Mouse (Mus musculus) CD4-positive, CD25-positive, alpha-beta regulatory T cell, adult 9 weeks (primary cell): ENCODE results near the gene Vti1a. TPM values are rescaled to one million over a fixed set of nuclear protein-coding genes. Genes with fewer than 3 reads are reported as not detected.

Source experiments
- polyA plus RNA-seq: library from polyadenylated mRNA; unstranded; fragments of 100-300 nt; shearing (Covaris generic); gene quantifications from one replicate; pipeline ENCODE4 v1.2.1, GENCODE M21; 2017

Vti1a gene
- 69.9 TPM for polyA plus RNA-seq

GRCm38 (mm10) chr19:55316109-55316714 lies at the start of gene Vti1a:
Gene Vti1a (plus strand): TSS chr19:55316295.

GRCm38 (mm10) chr19:55315452-55316108 lies 515 bp upstream of the Vti1a start, which contains the start of gene Zdhhc6:
Gene Zdhhc6 (minus strand): TSS chr19:55316032.

Other genes starting within 250 kb of the Vti1a start
- gene Gpam, start 189.1 kb upstream of the Vti1a start, polyA plus RNA-seq, result 1.7 TPM
- not detected for gene Tectb, start 135.6 kb upstream of the Vti1a start, polyA plus RNA-seq
- 0.30 TPM for gene Gucy2g, start 75.1 kb upstream of the Vti1a start, polyA plus RNA-seq
- 158 TPM for gene Acsl5, start 64.4 kb upstream of the Vti1a start, polyA plus RNA-seq
- 79.5 TPM for gene Zdhhc6, start 263 bp upstream of the Vti1a start, polyA plus RNA-seq